Mouse (Mus musculus): ENCODE data around the gene Gpr183. TPM values are rescaled to one million over a fixed set of nuclear protein-coding genes. Genes with fewer than 3 reads are reported as not detected.

Gene Gpr183
- polyA plus RNA-seq, 1 experiment, result 10.3 TPM

GRCm38 (mm10) chr14:121938256-121939191, 26.5 kb downstream of the Gpr183 start:
- Histone ChIP-seq H3K36me3 (ENCODE audit: control insufficient read depth, insufficient read depth, low read length) (0 out of 2 replicates have a peak, but pooled peaks cover 5% of the 10 kb centered on the region), H3K27me3 (ENCODE audit: control insufficient read depth, insufficient read depth, low read length) (no peaks in the 10 kb centered on the region), H3K4me1 (replicated peaks; ENCODE audit: control insufficient read depth, insufficient read depth, low read length) (peaks cover 17% of the 10 kb centered on the region), H3K4me3 (ENCODE audit: control insufficient read depth, insufficient read depth, low read length) (no peak overlapping the region), H3K27ac (ENCODE audit: control insufficient read depth, insufficient read depth, low read length) (peak overlapping the region; percentile 90)
- no peak for TF ChIP-seq POLR2A (IDR thresholded peaks at IDR 0.05; ENCODE audit: control insufficient read depth, extremely low read depth, insufficient read depth, low read length, poor library complexity)
- no peak for TF ChIP-seq CTCF (IDR thresholded peaks at IDR 0.05; ENCODE audit: borderline replicate concordance, control insufficient read depth, extremely low read depth, insufficient read depth, low read length, poor library complexity)
- 52% methylated on average over 11 of the region's 11 CpGs for WGBS
- DNase-seq, result no peak

- Histone ChIP-seq H3K27ac (ENCODE audit: control insufficient read depth, insufficient read depth, low read length) (peak overlapping the region; percentile 86), H3K36me3 (ENCODE audit: control insufficient read depth, insufficient read depth, low read length) (0 out of 2 replicates have a peak, but pooled peaks cover 5% of the 10 kb centered on the region), H3K4me1 (replicated peaks; ENCODE audit: control insufficient read depth, insufficient read depth, low read length) (peaks cover 22% of the 10 kb centered on the region), H3K27me3 (ENCODE audit: control insufficient read depth, insufficient read depth, low read length) (no peaks in the 10 kb centered on the region), H3K4me3 (ENCODE audit: control insufficient read depth, insufficient read depth, low read length) (no peak overlapping the region)
- 41% methylated on average over 11 of the region's 11 CpGs for WGBS
- DNase-seq, result no peak
- TF ChIP-seq CTCF (IDR thresholded peaks at IDR 0.05; ENCODE audit: borderline replicate concordance, control insufficient read depth, extremely low read depth, insufficient read depth, low read length, poor library complexity) (no peak), POLR2A (IDR thresholded peaks at IDR 0.05; ENCODE audit: control insufficient read depth, extremely low read depth, insufficient read depth, low read length, poor library complexity) (0 out of 2 replicates have a peak, but pooled peaks have one; percentile 35)
Measured at GRCm38 (mm10) chr14:121937601-121938255, 27.3 kb downstream of the Gpr183 start.

GRCm38 (mm10) chr14:121936856-121937255, 28.1 kb downstream of the Gpr183 start:
- DNase-seq, result no peak
- 91% methylated on average over 8 of the region's 8 CpGs for WGBS
- no peak overlapping the region for H3K27ac ChIP-seq (ENCODE audit: control insufficient read depth, insufficient read depth, low read length)

GRCm38 (mm10) chr14:121936356-121936755, 28.6 kb downstream of the Gpr183 start:
- TF ChIP-seq CTCF (IDR thresholded peaks at IDR 0.05; ENCODE audit: borderline replicate concordance, control insufficient read depth, extremely low read depth, insufficient read depth, low read length, poor library complexity) (no peak), POLR2A (IDR thresholded peaks at IDR 0.05; ENCODE audit: control insufficient read depth, extremely low read depth, insufficient read depth, low read length, poor library complexity) (no peak)
- DNase-seq, result no peak
- WGBS, result 72% methylated on average over 4 of the region's 4 CpGs
- Histone ChIP-seq H3K27ac (ENCODE audit: control insufficient read depth, insufficient read depth, low read length) (no peak overlapping the region), H3K4me1 (replicated peaks; ENCODE audit: control insufficient read depth, insufficient read depth, low read length) (peaks cover 33% of the 10 kb centered on the region), H3K27me3 (ENCODE audit: control insufficient read depth, insufficient read depth, low read length) (no peaks in the 10 kb centered on the region), H3K36me3 (ENCODE audit: control insufficient read depth, insufficient read depth, low read length) (0 out of 2 replicates have a peak, but pooled peaks cover 5% of the 10 kb centered on the region), H3K4me3 (ENCODE audit: control insufficient read depth, insufficient read depth, low read length) (no peak overlapping the region)

More at GRCm38 (mm10) chr14:121936856-121937255, 28.1 kb downstream of the Gpr183 start:
- TF ChIP-seq POLR2A (IDR thresholded peaks at IDR 0.05; ENCODE audit: control insufficient read depth, extremely low read depth, insufficient read depth, low read length, poor library complexity) (no peak), CTCF (IDR thresholded peaks at IDR 0.05; ENCODE audit: borderline replicate concordance, control insufficient read depth, extremely low read depth, insufficient read depth, low read length, poor library complexity) (no peak)
- Histone ChIP-seq H3K36me3 (ENCODE audit: control insufficient read depth, insufficient read depth, low read length) (0 out of 2 replicates have a peak, but pooled peaks cover 5% of the 10 kb centered on the region), H3K4me3 (ENCODE audit: control insufficient read depth, insufficient read depth, low read length) (no peak overlapping the region), H3K27me3 (ENCODE audit: control insufficient read depth, insufficient read depth, low read length) (no peaks in the 10 kb centered on the region), H3K4me1 (replicated peaks; ENCODE audit: control insufficient read depth, insufficient read depth, low read length) (peaks cover 28% of the 10 kb centered on the region)

GRCm38 (mm10) chr14:121934597-121934946, 30.4 kb downstream of the Gpr183 start:
- H3K27ac ChIP-seq (ENCODE audit: control insufficient read depth, insufficient read depth, low read length), result no peak overlapping the region
- no peaks in the 10 kb centered on the region for H3K27me3 ChIP-seq (ENCODE audit: control insufficient read depth, insufficient read depth, low read length)
- no peak for TF ChIP-seq CTCF (IDR thresholded peaks at IDR 0.05; ENCODE audit: borderline replicate concordance, control insufficient read depth, extremely low read depth, insufficient read depth, low read length, poor library complexity)
- no peak for TF ChIP-seq POLR2A (IDR thresholded peaks at IDR 0.05; ENCODE audit: control insufficient read depth, extremely low read depth, insufficient read depth, low read length, poor library complexity)
- DNase-seq, result no peak
- 44% methylated on average over 5 of the region's 5 CpGs for WGBS
- peaks cover 38% of the 10 kb centered on the region for H3K4me1 ChIP-seq (replicated peaks; ENCODE audit: control insufficient read depth, insufficient read depth, low read length)
- no peak overlapping the region for H3K4me3 ChIP-seq (ENCODE audit: control insufficient read depth, insufficient read depth, low read length)
- 0 out of 2 replicates have a peak, but pooled peaks cover 5% of the 10 kb centered on the region for H3K36me3 ChIP-seq (ENCODE audit: control insufficient read depth, insufficient read depth, low read length)

- TF ChIP-seq POLR2A (IDR thresholded peaks at IDR 0.05; ENCODE audit: control insufficient read depth, extremely low read depth, insufficient read depth, low read length, poor library complexity), result no peak
- TF ChIP-seq CTCF (IDR thresholded peaks at IDR 0.05; ENCODE audit: borderline replicate concordance, control insufficient read depth, extremely low read depth, insufficient read depth, low read length, poor library complexity), result no peak
- Histone ChIP-seq H3K4me1 (replicated peaks; ENCODE audit: control insufficient read depth, insufficient read depth, low read length) (peaks cover 38% of the 10 kb centered on the region), H3K36me3 (ENCODE audit: control insufficient read depth, insufficient read depth, low read length) (0 out of 2 replicates have a peak, but pooled peaks cover 5% of the 10 kb centered on the region), H3K4me3 (ENCODE audit: control insufficient read depth, insufficient read depth, low read length) (no peak overlapping the region), H3K27me3 (ENCODE audit: control insufficient read depth, insufficient read depth, low read length) (no peaks in the 10 kb centered on the region), H3K27ac (ENCODE audit: control insufficient read depth, insufficient read depth, low read length) (no peak overlapping the region)
- 88% methylated on average over 7 of the region's 7 CpGs for WGBS
- DNase-seq, result no peak
Measured at GRCm38 (mm10) chr14:121933906-121934596, 30.9 kb downstream of the Gpr183 start.

Data from thymus, adult 2 months (tissue).